Mouse (Mus musculus) adipose tissue, adult 10 weeks (tissue): ENCODE results near the gene Rps29. TPM values are rescaled to one million over a fixed set of nuclear protein-coding genes. Genes with fewer than 3 reads are reported as not detected.

Experiments
- polyA plus RNA-seq: library from polyadenylated mRNA; stranded (reverse); fragments of 350-450 nt; fragmentation: Illumina TruSeq; extraction: RNeasy Lipid Tissue Mini Kit (QIAGEN cat#74804); gene quantifications from one replicate; pipeline ENCODE4 v1.2.3, GENCODE M21; 2014; ENCODE audit warnings: low read depth, low replicate concordance

The Rps29 gene
- 3,001 TPM for polyA plus RNA-seq

GRCm38 (mm10) chr12:69158765-69159577 lies at the start of gene Rps29:
Gene Rps29, minus strand, starts transcription at chr12:69159186.

GRCm38 (mm10) chr12:69204052-69204833 lies 45.3 kb upstream of the Rps29 start, which contains the start of gene Gm49384:
Gene Gm49384, minus strand, starts transcription at chr12:69204267.

GRCm38 (mm10) chr12:69198164-69198535 lies 39.2 kb upstream of the Rps29 start, which contains the start of gene Dnaaf2:
Gene Dnaaf2, minus strand, starts transcription at chr12:69198429.

GRCm38 (mm10) chr12:69196444-69197377 lies 37.7 kb upstream of the Rps29 start, which contains the start of gene Gm49383:
Gene Gm49383, minus strand, starts transcription at chr12:69197104.

GRCm38 (mm10) chr12:69183583-69184308 lies 24.8 kb upstream of the Rps29 start, which contains the start of the genes Rpl36al and Mgat2:
Gene Rpl36al, minus strand, starts transcription at chr12:69184083.
Gene Mgat2, plus strand, starts transcription at chr12:69184157.

GRCm38 (mm10) chr12:69168461-69169106 lies 9.6 kb upstream of the Rps29 start, which contains the start of gene Lrr1:
Gene Lrr1, plus strand, starts transcription at chr12:69168814.

Other genes with a start within 250 kb of the Rps29 start
- gene Lrr1, start 9.6 kb upstream of the Rps29 start, polyA plus RNA-seq, result 0.89 TPM
- 623 TPM for gene Rpl36al, start 24.9 kb upstream of the Rps29 start, polyA plus RNA-seq
- gene Mgat2, start 25.0 kb upstream of the Rps29 start, polyA plus RNA-seq, result 45.2 TPM
- gene Gm49383, start 37.9 kb upstream of the Rps29 start, polyA plus RNA-seq, result 3.4 TPM
- 1.8 TPM for gene Dnaaf2, start 39.2 kb upstream of the Rps29 start, polyA plus RNA-seq
- 3.1 TPM for gene Gm49384, start 45.1 kb upstream of the Rps29 start, polyA plus RNA-seq
- 3.3 TPM for gene Pole2, start 69.0 kb upstream of the Rps29 start, polyA plus RNA-seq
- gene Klhdc1, start 82.0 kb upstream of the Rps29 start, polyA plus RNA-seq, result 14.3 TPM
- 52.5 TPM for gene Klhdc2, start 137.5 kb upstream of the Rps29 start, polyA plus RNA-seq
- gene Nemf, start 198.0 kb upstream of the Rps29 start, polyA plus RNA-seq, result 31.5 TPM
- 56.5 TPM for gene Arf6, start 213.0 kb upstream of the Rps29 start, polyA plus RNA-seq
- gene Gm9887, start 213.3 kb upstream of the Rps29 start, polyA plus RNA-seq, result 0.61 TPM